Mouse (Mus musculus) brain, embryonic 14.5 days (tissue): ENCODE data around the gene Lypd3.

Experiments
- CTCF ChIP-seq: fragments of 200-500 bp; IDR thresholded peaks from 2 replicates; pipeline ENCODE4 v1.5.1; 2012; ENCODE audit warnings: inconsistent platforms, mild to moderate bottlenecking, moderate library complexity, borderline replicate concordance; ENCODE audit not compliant: insufficient read depth, insufficient read length; ENCODE audit errors: extremely low read depth
- POLR2A ChIP-seq: fragments of 200-500 bp; IDR thresholded peaks from 2 replicates; pipeline ENCODE4 v1.6.1; 2012; ENCODE audit warnings: mild to moderate bottlenecking, inconsistent platforms, borderline replicate concordance; ENCODE audit not compliant: poor library complexity, insufficient read depth, insufficient read length, severe bottlenecking; ENCODE audit errors: extremely low read depth

DNA sequence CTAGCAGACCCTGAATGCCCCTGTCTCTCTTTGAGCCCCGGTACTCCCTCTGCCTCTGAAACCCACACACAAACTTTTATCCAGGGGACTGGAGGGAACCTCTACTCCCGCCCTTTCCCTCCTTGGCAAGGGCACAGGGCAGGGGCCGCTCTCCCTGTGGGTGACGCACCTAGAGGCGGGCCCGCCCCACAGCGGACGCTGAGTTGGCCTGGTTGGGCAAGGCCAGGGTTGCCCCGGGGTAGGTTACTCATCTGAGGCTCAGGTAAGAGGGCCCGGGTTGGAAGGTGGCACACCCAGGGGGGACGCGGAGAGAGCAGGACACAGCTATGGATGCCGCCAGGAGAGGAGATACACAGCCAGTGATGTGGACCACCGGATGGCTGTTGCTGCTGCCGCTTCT, at the start of gene Lypd3:
- TF ChIP-seq CTCF (no peak), POLR2A (no peak)
